Mouse (Mus musculus) MN1 (cell line): ENCODE results near the gene Mylk4.

Experiments used
- DNase-seq: peaks from one replicate; pipeline ENCODE4 v3.0.0-alpha.2; 2016; ENCODE audit warnings: low spot score

The Mylk4 gene

GRCm38 (mm10) chr13:32706651-32707288 is 77.0 kb downstream of the Mylk4 start:
- DNase-seq: no peak

DNA sequence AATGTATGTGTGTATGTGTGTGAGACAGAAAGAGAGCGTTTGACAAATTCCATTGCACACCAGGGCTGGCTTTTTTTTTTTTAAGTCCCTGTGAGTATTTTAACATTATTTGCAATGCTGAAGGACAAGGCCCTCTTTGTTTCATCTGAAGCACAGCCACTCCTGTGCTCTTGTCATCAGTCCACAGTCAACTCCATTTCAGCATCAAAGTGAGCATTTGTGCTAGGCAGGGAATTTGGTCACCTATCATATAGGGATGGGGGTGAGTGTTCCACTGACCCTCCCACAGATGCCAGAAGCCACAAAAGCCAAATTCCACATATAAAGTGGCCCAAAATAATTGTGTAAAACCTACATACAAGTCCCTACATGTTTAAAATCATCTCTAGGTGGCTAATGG is 78.4 kb downstream of the Mylk4 start:
- no peak for DNase-seq

DNA sequence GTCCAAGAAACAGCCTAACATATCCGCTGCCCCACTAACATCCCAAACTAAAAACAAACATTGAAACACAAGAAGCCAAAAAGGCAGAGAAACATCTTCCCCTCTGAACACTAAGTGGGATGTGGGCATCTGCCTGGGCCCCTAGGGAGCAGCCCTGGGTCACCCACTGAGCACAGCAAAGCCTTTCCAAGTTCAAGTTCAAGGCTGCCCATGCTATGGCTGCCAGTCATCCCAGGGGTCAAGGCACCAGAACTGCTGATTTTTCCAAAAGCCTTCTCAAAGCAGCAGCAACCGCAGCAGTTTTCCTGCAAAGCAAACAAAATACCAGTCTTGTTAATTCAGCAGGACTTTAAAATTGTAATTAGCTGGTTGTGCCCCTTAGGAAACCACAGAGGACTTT is 78.8 kb downstream of the Mylk4 start:
- no peak for DNase-seq

- no peak for DNase-seq
These were observed 82.2 kb downstream of the Mylk4 start for GRCm38 (mm10) chr13:32701564-32701963.

DNA sequence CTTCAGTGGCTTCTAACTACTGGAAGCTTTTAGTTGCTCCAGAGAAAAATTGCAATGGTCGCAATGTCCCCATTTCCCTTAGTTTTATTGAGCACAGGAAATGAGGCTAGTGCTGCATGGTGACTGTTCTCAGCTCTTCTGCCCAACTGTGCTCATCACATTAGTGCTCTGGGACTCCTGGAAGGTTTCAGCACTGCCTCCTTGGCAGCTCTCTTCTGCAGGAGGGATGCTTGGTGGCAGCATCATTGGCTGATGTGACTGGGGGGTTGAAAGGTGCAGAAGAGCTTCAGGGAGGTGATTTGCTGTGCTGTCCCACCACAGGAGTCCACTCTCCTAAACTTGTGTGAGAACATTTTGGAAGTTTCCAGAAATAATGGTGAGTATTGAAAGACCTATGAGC is 84.4 kb downstream of the Mylk4 start:
- DNase-seq: no peak

- no peak for DNase-seq
These were observed 84.8 kb downstream of the Mylk4 start for GRCm38 (mm10) chr13:32698956-32699355.

- DNase-seq: no peak
These were observed 89.8 kb downstream of the Mylk4 start for GRCm38 (mm10) chr13:32693886-32694455.

DNA sequence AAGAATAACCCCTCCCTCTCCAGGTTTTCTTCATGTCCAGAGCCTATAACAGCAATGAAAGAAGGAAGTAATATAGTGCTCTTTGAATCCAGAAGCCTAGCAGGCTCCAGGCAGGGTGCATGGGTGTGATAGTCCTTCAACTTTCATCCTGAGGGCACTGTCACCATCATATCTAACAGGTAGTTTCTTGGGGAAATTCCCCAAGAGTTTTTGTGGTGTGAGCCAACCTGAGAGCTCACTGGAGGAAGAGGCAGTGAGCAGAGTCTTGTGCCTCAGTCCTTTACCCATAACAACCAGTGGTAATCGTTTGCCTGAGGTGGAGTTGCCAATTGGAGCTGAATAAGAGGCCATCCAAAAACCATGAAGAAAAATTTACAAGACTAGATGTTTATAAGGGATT is 91.2 kb downstream of the Mylk4 start:
- DNase-seq: no peak

- DNase-seq: no peak
These were observed 93.5 kb downstream of the Mylk4 start for GRCm38 (mm10) chr13:32690279-32690678.

GRCm38 (mm10) chr13:32680868-32681515 is 102.8 kb downstream of the Mylk4 start:
- DNase-seq: peak; percentile 32

DNA sequence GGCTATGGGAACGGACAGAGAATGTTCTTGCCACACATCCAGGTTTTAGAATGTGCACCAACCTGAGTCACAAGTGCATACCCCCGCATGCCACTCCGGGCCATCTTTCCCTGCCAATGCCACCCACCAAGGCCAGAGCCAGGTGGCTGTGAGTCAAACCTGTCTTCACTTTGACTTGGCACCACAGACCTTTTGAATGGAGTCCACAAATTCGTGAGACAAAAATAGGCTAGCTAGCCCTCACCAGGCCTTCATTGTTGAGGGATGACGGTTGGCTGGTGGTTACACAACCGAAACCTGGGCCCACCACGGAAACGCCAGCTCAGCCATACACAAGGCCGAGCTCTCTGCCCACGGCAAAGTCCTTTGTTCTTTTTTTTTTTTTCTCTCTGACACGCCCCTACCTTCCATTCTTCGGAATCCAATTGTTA is 103.6 kb downstream of the Mylk4 start:
- DNase-seq: no peak

GRCm38 (mm10) chr13:32678998-32679397 is 104.8 kb downstream of the Mylk4 start:
- DNase-seq: no peak

DNA sequence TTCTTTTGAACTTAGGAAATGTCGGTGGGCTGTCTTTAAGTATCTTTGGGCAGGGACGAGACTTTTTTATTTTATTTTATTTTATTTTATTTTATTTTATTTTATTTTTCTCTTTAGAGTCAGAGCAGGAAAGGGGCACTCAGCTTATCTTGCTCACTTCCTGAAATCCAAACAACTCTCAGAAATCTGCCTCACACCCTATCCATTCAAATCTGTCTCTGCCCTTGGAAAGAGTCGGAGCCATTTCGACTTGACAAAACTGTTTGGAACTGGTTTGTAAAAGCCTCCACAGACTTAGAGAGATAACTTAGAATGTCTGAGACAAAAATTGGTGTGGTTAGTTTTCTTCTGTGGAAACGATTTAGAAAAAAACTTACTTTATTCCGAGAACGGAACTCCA is 113.0 kb downstream of the Mylk4 start:
- no peak for DNase-seq

GRCm38 (mm10) chr13:32668296-32668695 is 115.5 kb downstream of the Mylk4 start:
- DNase-seq: no peak

- no peak for DNase-seq
These were observed 116.4 kb downstream of the Mylk4 start for GRCm38 (mm10) chr13:32667386-32667785.

- no peak for DNase-seq
These were observed 121.7 kb downstream of the Mylk4 start for GRCm38 (mm10) chr13:32662041-32662440.

DNA sequence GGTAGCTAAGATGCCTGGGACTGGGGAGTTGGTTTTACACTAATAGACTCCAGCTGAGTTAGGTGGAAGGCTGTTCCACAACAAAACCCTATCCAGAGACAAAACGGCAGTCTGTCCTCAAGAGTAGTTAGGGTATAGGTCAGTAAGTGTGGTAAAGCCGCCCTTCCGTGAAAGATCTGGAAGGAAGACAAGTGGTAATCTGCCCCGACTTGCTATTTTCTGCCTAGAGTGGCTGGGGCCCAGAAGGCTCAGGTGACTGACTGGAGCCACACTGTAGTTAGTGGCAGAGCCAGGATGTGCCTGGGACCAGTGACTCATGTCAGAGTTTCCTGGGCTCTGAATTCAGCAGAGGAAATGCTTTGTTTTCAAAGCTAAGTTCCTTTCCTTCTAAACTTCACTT is 123.5 kb downstream of the Mylk4 start:
- no peak for DNase-seq

- no peak for DNase-seq
These were observed 124.5 kb downstream of the Mylk4 start for GRCm38 (mm10) chr13:32659271-32659670.

DNA sequence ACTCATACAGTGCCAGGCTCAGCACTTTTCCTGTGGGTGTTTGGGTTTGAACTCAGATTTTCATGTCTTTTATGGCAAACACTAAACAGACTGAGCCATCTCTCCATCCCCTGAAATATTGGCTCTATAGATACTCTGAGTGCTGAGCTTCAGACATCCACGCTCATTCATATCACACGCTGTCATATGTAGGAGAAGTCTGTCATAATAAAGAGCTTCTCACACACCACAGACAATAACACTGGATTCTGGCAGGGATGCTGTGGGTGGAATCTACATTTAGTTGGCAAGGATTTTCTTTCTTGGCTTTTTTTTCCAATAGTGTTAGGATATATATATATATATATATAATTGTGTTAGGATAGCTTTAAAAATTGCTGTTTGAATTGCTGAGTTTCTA is 126.2 kb downstream of the Mylk4 start:
- DNase-seq: no peak
